Mouse (Mus musculus) myocyte (in vitro differentiated cells): Measurements from ENCODE around the gene Slc2a9.

Source experiments
- CEBPB ChIP-seq: IDR thresholded peaks from 2 replicates; pipeline ENCODE4 v1.6.1; 2011; ENCODE audit warnings: mild to moderate bottlenecking, moderate library complexity; ENCODE audit not compliant: poor library complexity, insufficient read depth, severe bottlenecking
- E2F4 ChIP-seq: IDR thresholded peaks from one replicate; pipeline ENCODE4 v1.6.1; 2011; ENCODE audit warnings: mild to moderate bottlenecking, control low read depth, moderate library complexity; ENCODE audit not compliant: insufficient read depth
- MAX ChIP-seq: IDR thresholded peaks from one replicate; pipeline ENCODE4 v1.6.1; 2011; ENCODE audit warnings: low read depth, mild to moderate bottlenecking, control low read depth
- MYOD1 ChIP-seq, 3 experiments: IDR thresholded peaks; one replicate each; pipeline ENCODE4 v1.6.1; 2011; ENCODE audit warnings: control low read depth in 2 of 3, low read depth in 2 of 3, mild to moderate bottlenecking in 2 of 3, moderate library complexity in 1 of 3; ENCODE audit not compliant: insufficient read length in 2 of 3, control insufficient read depth in 1 of 3
- MYOG ChIP-seq, 3 experiments: IDR thresholded peaks; one replicate each; pipeline ENCODE4 v1.6.1; 2011; ENCODE audit warnings: control low read depth in 2 of 3, low read depth in 2 of 3, mild to moderate bottlenecking in 2 of 3; ENCODE audit not compliant: insufficient read length in 2 of 3, control insufficient read depth in 1 of 3, insufficient read depth in 1 of 3
- POLR2A ChIP-seq: IDR thresholded peaks from one replicate; pipeline ENCODE4 v1.6.1; 2011; ENCODE audit warnings: low read depth, mild to moderate bottlenecking, control low read depth, moderate library complexity; ENCODE audit not compliant: insufficient read length
- POLR2AphosphoS2 ChIP-seq: IDR thresholded peaks from one replicate; pipeline ENCODE4 v1.6.1; 2011; ENCODE audit warnings: low read depth, control low read depth; ENCODE audit not compliant: insufficient read length
- REST ChIP-seq: IDR thresholded peaks from one replicate; pipeline ENCODE4 v1.6.1; 2011; ENCODE audit warnings: mild to moderate bottlenecking, control low read depth, moderate library complexity; ENCODE audit not compliant: insufficient read depth, insufficient read length
- SRF ChIP-seq: IDR thresholded peaks from one replicate; pipeline ENCODE4 v1.6.1; 2011; ENCODE audit warnings: low read depth; ENCODE audit not compliant: control insufficient read depth, insufficient read length
- TCF12 ChIP-seq: IDR thresholded peaks from one replicate; pipeline ENCODE4 v1.6.1; 2011; ENCODE audit warnings: mild to moderate bottlenecking, control low read depth; ENCODE audit not compliant: poor library complexity, insufficient read depth, severe bottlenecking
- TCF3 ChIP-seq: IDR thresholded peaks from one replicate; pipeline ENCODE4 v1.6.1; 2011; ENCODE audit warnings: low read depth, control low read depth; ENCODE audit not compliant: insufficient read length
- USF1 ChIP-seq: IDR thresholded peaks from one replicate; pipeline ENCODE4 v1.6.1; 2011; ENCODE audit warnings: low read depth, mild to moderate bottlenecking, control low read depth, moderate library complexity

DNA sequence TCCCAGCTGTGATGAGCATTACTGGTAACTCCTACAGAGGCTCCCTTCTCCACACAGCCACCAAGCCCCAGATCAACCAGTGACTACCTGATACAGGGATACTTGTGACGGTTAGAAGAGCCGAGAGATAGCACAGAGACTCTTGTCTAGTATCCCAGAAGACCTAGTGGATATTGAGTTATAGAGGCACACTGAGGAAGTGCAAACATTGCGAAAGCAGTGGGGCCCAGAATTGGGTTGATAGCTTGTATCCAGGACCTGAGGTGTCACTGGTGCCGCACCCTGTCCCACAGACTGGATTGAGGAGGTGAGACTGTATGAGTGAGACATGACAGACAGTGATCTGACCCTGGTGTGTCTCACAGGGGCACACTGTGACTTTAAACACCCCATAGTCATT is at the start of gene Slc2a9:
- TF ChIP-seq E2F4 = no peak
- TF ChIP-seq POLR2A = no peak
- TF ChIP-seq MAX = no peak
- no peak for TF ChIP-seq MYOG (IDR thresholded peaks at IDR 0.05; ENCODE audit: control insufficient read depth in 1 of 3, insufficient read depth in 1 of 3, insufficient read length in 2 of 3, low read depth in 2 of 3)
- TF ChIP-seq TCF12 = no peak
- TF ChIP-seq POLR2AphosphoS2 = no peak
- TF ChIP-seq CEBPB = no peak
- no peak for TF ChIP-seq REST
- no peak for TF ChIP-seq USF1
- no peak for TF ChIP-seq SRF
- TF ChIP-seq TCF3 = no peak
- TF ChIP-seq MYOD1 (IDR thresholded peaks at IDR 0.05; ENCODE audit: control insufficient read depth in 1 of 3, insufficient read length in 2 of 3, low read depth in 2 of 3) = no peak
